Mouse (Mus musculus) C2C12 (cell line): ENCODE measurements around the gene Zfyve1.

ENCODE experiments used
- CTCF ChIP-seq: IDR thresholded peaks from one replicate; pipeline ENCODE4 v1.5.1; 2011; ENCODE audit not compliant: control insufficient read depth, insufficient read depth, insufficient read length
- MYOG ChIP-seq: IDR thresholded peaks from one replicate; pipeline ENCODE4 v1.6.1; 2011; ENCODE audit not compliant: control insufficient read depth, insufficient read length; ENCODE audit errors: extremely low read depth

DNA sequence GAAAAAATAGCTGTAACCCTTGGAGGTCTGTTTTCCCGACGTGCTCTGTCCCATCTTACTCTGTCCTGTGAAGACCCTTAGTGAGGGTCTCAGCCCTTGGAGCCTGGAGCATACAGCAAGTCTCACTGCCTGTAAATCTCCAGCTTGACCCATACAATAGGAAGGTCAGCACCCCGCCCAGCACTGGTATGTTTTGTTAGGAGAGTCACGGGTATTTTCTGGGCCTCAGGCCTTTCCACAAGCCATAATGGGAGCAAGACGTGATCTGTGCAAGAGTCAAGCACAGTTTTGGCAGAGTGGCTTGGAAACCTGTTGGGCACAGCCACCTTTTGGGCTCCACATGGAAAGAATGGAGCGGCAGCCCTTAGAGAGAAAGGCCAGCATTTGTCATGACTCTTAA lies 69.2 kb downstream of the Zfyve1 start:
- no peak for TF ChIP-seq MYOG
- TF ChIP-seq CTCF: no peak
